Mouse (Mus musculus): ENCODE measurements around the gene Sh2d6. TPM values are rescaled to one million over a fixed set of nuclear protein-coding genes. Genes with fewer than 3 reads are reported as not detected.

Gene Sh2d6
- polyA plus RNA-seq, 1 experiment, result not detected

GRCm38 (mm10) chr6:72498950-72499349 lies 22.6 kb downstream of the Sh2d6 start:
- H3K4me3 ChIP-seq (replicated peaks), result no peak overlapping the region

GRCm38 (mm10) chr6:72492892-72493291 lies 28.6 kb downstream of the Sh2d6 start:
- Histone ChIP-seq H3K4me1 (ENCODE audit: control insufficient read depth) (peaks cover 6% of the 10 kb centered on the region), H3K27me3 (ENCODE audit: control insufficient read depth) (peaks cover 11% of the 10 kb centered on the region)

More at GRCm38 (mm10) chr6:72498950-72499349, 22.6 kb downstream of the Sh2d6 start:
- Histone ChIP-seq H3K4me1 (ENCODE audit: control insufficient read depth) (no peaks in the 10 kb centered on the region), H3K27me3 (ENCODE audit: control insufficient read depth) (peaks cover 6% of the 10 kb centered on the region), H3K9me3 (ENCODE audit: control insufficient read depth, low read length) (no peaks in the 10 kb centered on the region), H3K36me3 (ENCODE audit: control insufficient read depth) (no peaks in the 10 kb centered on the region)
- TF ChIP-seq GATA1 (IDR thresholded peaks at IDR 0.05; ENCODE audit: low read length), result no peak
- no peak for TF ChIP-seq TAL1 (IDR thresholded peaks at IDR 0.05; ENCODE audit: low read length)

GRCm38 (mm10) chr6:72491151-72491550 lies 30.4 kb downstream of the Sh2d6 start:
- Histone ChIP-seq H3K4me1 (ENCODE audit: control insufficient read depth) (peaks cover 6% of the 10 kb centered on the region), H3K36me3 (ENCODE audit: control insufficient read depth) (no peaks in the 10 kb centered on the region), H3K27me3 (ENCODE audit: control insufficient read depth) (peaks cover 10% of the 10 kb centered on the region), H3K4me3 (replicated peaks) (no peak overlapping the region), H3K9me3 (ENCODE audit: control insufficient read depth, low read length) (no peaks in the 10 kb centered on the region)
- TF ChIP-seq GATA1 (IDR thresholded peaks at IDR 0.05; ENCODE audit: low read length) (no peak), TAL1 (IDR thresholded peaks at IDR 0.05; ENCODE audit: low read length) (no peak)

More at GRCm38 (mm10) chr6:72492892-72493291, 28.6 kb downstream of the Sh2d6 start:
- no peaks in the 10 kb centered on the region for H3K36me3 ChIP-seq (ENCODE audit: control insufficient read depth)
- TF ChIP-seq GATA1 (IDR thresholded peaks at IDR 0.05; ENCODE audit: low read length) (no peak), TAL1 (IDR thresholded peaks at IDR 0.05; ENCODE audit: low read length) (no peak)
- H3K4me3 ChIP-seq (replicated peaks), result no peak overlapping the region
- H3K9me3 ChIP-seq (ENCODE audit: control insufficient read depth, low read length), result no peaks in the 10 kb centered on the region

- no peak for TF ChIP-seq TAL1 (IDR thresholded peaks at IDR 0.05; ENCODE audit: low read length)
- no peak for TF ChIP-seq GATA1 (IDR thresholded peaks at IDR 0.05; ENCODE audit: low read length)
- H3K4me1 ChIP-seq (ENCODE audit: control insufficient read depth), result peaks cover 6% of the 10 kb centered on the region
These were observed 32.0 kb downstream of the Sh2d6 start for GRCm38 (mm10) chr6:72489534-72489933.

GRCm38 (mm10) chr6:72488850-72489249 lies 32.7 kb downstream of the Sh2d6 start:
- peaks cover 4% of the 10 kb centered on the region; the same call in 1 of the 2 replicates for H3K27me3 ChIP-seq (ENCODE audit: control insufficient read depth)
- no peak for TF ChIP-seq TAL1 (IDR thresholded peaks at IDR 0.05; ENCODE audit: low read length)
- TF ChIP-seq GATA1 (IDR thresholded peaks at IDR 0.05; ENCODE audit: low read length), result no peak
- no peaks in the 10 kb centered on the region for H3K9me3 ChIP-seq (ENCODE audit: control insufficient read depth, low read length)
- no peak overlapping the region for H3K4me3 ChIP-seq (replicated peaks)
- H3K4me1 ChIP-seq (ENCODE audit: control insufficient read depth), result peaks cover 6% of the 10 kb centered on the region
- no peaks in the 10 kb centered on the region for H3K36me3 ChIP-seq (ENCODE audit: control insufficient read depth)

More at GRCm38 (mm10) chr6:72489534-72489933, 32.0 kb downstream of the Sh2d6 start:
- peaks cover 7% of the 10 kb centered on the region for H3K27me3 ChIP-seq (ENCODE audit: control insufficient read depth)
- no peak overlapping the region for H3K4me3 ChIP-seq (replicated peaks)
- no peaks in the 10 kb centered on the region for H3K9me3 ChIP-seq (ENCODE audit: control insufficient read depth, low read length)
- H3K36me3 ChIP-seq (ENCODE audit: control insufficient read depth), result no peaks in the 10 kb centered on the region

GRCm38 (mm10) chr6:72487282-72487681 lies 34.2 kb downstream of the Sh2d6 start:
- H3K4me3 ChIP-seq (replicated peaks), result no peak overlapping the region
- no peaks in the 10 kb centered on the region for H3K4me1 ChIP-seq (ENCODE audit: control insufficient read depth)
- no peak for TF ChIP-seq TAL1 (IDR thresholded peaks at IDR 0.05; ENCODE audit: low read length)
- TF ChIP-seq GATA1 (IDR thresholded peaks at IDR 0.05; ENCODE audit: low read length), result no peak
- H3K36me3 ChIP-seq (ENCODE audit: control insufficient read depth), result no peaks in the 10 kb centered on the region
- no peaks in the 10 kb centered on the region for H3K9me3 ChIP-seq (ENCODE audit: control insufficient read depth, low read length)
- H3K27me3 ChIP-seq (ENCODE audit: control insufficient read depth), result no peaks in the 10 kb centered on the region

- H3K36me3 ChIP-seq (ENCODE audit: control insufficient read depth), result no peaks in the 10 kb centered on the region
- no peaks in the 10 kb centered on the region for H3K9me3 ChIP-seq (ENCODE audit: control insufficient read depth, low read length)
- no peaks in the 10 kb centered on the region for H3K27me3 ChIP-seq (ENCODE audit: control insufficient read depth)
- no peaks in the 10 kb centered on the region for H3K4me1 ChIP-seq (ENCODE audit: control insufficient read depth)
- no peak overlapping the region for H3K4me3 ChIP-seq (replicated peaks)
- TF ChIP-seq GATA1 (IDR thresholded peaks at IDR 0.05; ENCODE audit: low read length), result no peak
- no peak for TF ChIP-seq TAL1 (IDR thresholded peaks at IDR 0.05; ENCODE audit: low read length)
These were observed 35.2 kb downstream of the Sh2d6 start for GRCm38 (mm10) chr6:72486307-72486706.

GRCm38 (mm10) chr6:72484887-72485286 lies 36.6 kb downstream of the Sh2d6 start:
- no peak overlapping the region for H3K4me3 ChIP-seq (replicated peaks)
- H3K36me3 ChIP-seq (ENCODE audit: control insufficient read depth), result no peaks in the 10 kb centered on the region
- no peaks in the 10 kb centered on the region for H3K9me3 ChIP-seq (ENCODE audit: control insufficient read depth, low read length)
- TF ChIP-seq GATA1 (IDR thresholded peaks at IDR 0.05; ENCODE audit: low read length), result no peak
- no peak for TF ChIP-seq TAL1 (IDR thresholded peaks at IDR 0.05; ENCODE audit: low read length)
- H3K27me3 ChIP-seq (ENCODE audit: control insufficient read depth), result no peaks in the 10 kb centered on the region
- H3K4me1 ChIP-seq (ENCODE audit: control insufficient read depth), result no peaks in the 10 kb centered on the region; the same call in 1 of the 2 replicates

GRCm38 (mm10) chr6:72482156-72482555 lies 39.4 kb downstream of the Sh2d6 start:
- no peak overlapping the region for H3K4me3 ChIP-seq (replicated peaks)
- H3K36me3 ChIP-seq (ENCODE audit: control insufficient read depth), result no peaks in the 10 kb centered on the region
- H3K4me1 ChIP-seq (ENCODE audit: control insufficient read depth), result no peaks in the 10 kb centered on the region; the same call in 1 of the 2 replicates
- H3K9me3 ChIP-seq (ENCODE audit: control insufficient read depth, low read length), result no peaks in the 10 kb centered on the region
- TF ChIP-seq GATA1 (IDR thresholded peaks at IDR 0.05; ENCODE audit: low read length) (no peak), TAL1 (IDR thresholded peaks at IDR 0.05; ENCODE audit: low read length) (no peak)
- no peaks in the 10 kb centered on the region for H3K27me3 ChIP-seq (ENCODE audit: control insufficient read depth)

GRCm38 (mm10) chr6:72480422-72480702 lies 41.1 kb downstream of the Sh2d6 start:
- no peaks in the 10 kb centered on the region for H3K9me3 ChIP-seq (ENCODE audit: control insufficient read depth, low read length)
- TF ChIP-seq TAL1 (IDR thresholded peaks at IDR 0.05; ENCODE audit: low read length) (no peak), GATA1 (IDR thresholded peaks at IDR 0.05; ENCODE audit: low read length) (no peak)

More at GRCm38 (mm10) chr6:72480422-72480702, 41.1 kb downstream of the Sh2d6 start:
- H3K4me1 ChIP-seq (ENCODE audit: control insufficient read depth), result no peaks in the 10 kb centered on the region; the same call in 1 of the 2 replicates
- no peak overlapping the region for H3K4me3 ChIP-seq (replicated peaks)
- no peaks in the 10 kb centered on the region for H3K36me3 ChIP-seq (ENCODE audit: control insufficient read depth)
- H3K27me3 ChIP-seq (ENCODE audit: control insufficient read depth), result no peaks in the 10 kb centered on the region

All from erythroblast, embryonic 14.5 days (primary cell).